Mouse (Mus musculus) layer of hippocampus, adult 8-10 months (tissue): ENCODE data around the gene Gm3488. TPM values are rescaled to one million over a fixed set of nuclear protein-coding genes. Genes with fewer than 3 reads are reported as not detected.
"Not testable (repeated sequence)": the region's sequence is repeated elsewhere in the genome, so short reads cannot be mapped to it uniquely, and the experiment has no call there.

Source experiments
- DNase-seq, 2 experiments: peaks; one replicate each; pipeline ENCODE4 v3.0.0; 2022; ENCODE audit warnings: low spot score in 2 of 2
- total RNA-seq, 4 experiments: library from RNA; stranded (reverse); gene quantifications; 2 replicates each; pipeline ENCODE4 v1.2.4; 2022

Gene Gm3488
- 1 to 10 TPM in 2 of 4 experiments, under 1 TPM in 1, not detected in 1; 0.70 to 2.0 (median 1.9) TPM for total RNA-seq

DNA sequence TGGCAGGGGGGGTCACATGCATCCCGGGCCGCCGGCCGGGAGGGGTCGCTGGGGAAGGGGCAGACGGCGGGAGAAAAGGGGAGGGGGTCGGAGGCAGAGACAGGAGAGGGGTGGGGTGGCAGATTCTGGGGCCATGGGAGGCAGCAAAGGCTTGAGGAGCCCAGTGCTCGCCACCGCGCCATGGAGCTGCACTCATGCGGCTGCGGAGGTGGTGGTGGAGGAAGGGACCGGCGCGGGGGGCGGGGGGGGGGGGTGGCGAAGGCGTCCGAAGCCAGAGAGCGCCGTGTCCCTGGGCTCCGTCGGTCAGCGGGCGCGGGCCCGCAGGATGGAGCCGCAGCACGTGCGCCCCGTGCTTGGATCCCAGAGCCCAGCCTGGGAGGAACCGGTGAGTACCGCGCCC lies at the start of gene Gm3488:
Gene Gm3488, plus strand, starts transcription at position 301 of the 400 bp plus-strand sequence.
- not testable (repeated sequence) for DNase-seq

DNA sequence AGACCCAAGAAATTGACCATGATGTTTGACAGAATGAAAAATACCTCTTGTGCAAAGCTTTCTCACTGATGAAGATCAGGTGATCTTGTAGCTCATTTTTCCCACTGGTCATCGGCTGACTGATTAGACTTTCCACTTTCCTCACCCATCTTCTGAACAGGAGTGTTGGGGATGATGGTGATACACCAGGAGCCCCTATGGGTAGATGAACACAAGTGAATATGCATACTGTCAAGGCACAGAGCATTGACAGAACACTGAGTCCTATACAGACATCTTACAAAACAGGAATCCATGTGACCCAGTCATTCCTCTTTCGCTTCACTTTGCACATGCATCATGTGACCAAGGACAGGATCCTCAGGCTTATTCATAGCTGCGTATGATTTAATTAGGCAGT lies 46.1 kb upstream of the Gm3488 start, which contains the start of gene Gm3194:
Gene Gm3194, minus strand, starts transcription at position 101 of the 400 bp plus-strand sequence.
- not testable (repeated sequence) for DNase-seq

DNA sequence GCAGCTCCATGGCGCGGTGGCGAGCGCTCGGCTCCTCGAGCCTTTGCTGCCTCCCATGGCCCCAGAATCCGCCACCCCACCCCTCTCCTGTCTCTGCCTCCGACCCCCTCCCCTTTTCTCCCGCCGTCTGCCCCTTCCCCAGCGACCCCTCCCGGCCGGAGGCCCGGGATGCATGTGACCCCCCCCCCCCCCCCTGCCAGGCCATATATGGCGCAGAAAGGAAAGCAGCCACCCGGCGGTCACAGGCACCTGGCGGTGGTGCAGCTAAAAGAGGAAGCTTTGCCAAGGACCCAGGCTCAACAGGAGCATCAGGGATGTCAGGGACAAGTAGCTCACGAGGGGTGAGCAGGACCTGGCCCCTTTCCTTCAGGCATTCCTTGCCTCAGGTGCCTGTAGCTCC lies 41.0 kb upstream of the Gm3488 start:
- DNase-seq = not testable (repeated sequence)

DNA sequence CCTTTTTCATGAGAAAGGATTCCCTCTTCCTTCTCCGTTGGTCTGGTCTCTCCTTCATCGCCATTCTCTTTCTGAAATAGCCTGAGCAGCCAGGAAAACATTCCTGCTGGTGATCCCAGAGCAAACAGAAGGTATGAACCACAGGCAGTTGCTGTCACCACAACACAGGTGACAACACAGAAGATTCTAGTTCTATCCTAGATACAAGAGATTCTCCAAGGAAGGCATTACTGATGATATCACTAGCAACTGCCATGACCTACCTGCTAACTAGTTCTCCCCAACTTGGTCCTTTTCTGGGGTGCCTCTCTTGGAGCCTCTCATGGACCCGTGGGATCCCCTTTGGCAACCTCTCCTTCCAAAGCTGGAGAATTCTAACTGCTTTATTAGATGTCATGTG lies 23.7 kb upstream of the Gm3488 start, which contains the start of gene Gm8246:
Gene Gm8246, minus strand, starts transcription at position 101 of the 400 bp plus-strand sequence.
- not testable (repeated sequence) for DNase-seq

DNA sequence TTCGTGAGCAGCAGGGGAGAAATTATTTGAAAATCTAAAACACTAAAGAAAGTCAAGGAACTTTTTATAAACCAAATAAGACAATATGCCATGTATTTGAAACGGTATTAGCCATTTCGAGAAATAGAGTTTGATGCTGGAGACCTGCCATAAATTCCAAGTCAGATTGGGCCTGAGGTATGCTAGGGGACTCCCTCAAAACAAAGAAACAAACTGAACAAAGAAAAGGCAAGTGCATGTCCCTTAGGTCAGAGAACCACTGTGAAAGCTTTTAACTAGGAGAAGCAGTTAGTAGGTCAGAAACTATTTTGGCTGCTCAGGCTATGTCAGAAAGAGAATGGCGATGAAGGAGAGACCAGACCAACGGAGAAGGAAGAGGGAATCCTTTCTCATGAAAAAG lies 17.6 kb upstream of the Gm3488 start, which contains the start of gene Gm3187:
Gene Gm3187, plus strand, starts transcription at position 301 of the 400 bp plus-strand sequence.
- DNase-seq = not testable (repeated sequence)

DNA sequence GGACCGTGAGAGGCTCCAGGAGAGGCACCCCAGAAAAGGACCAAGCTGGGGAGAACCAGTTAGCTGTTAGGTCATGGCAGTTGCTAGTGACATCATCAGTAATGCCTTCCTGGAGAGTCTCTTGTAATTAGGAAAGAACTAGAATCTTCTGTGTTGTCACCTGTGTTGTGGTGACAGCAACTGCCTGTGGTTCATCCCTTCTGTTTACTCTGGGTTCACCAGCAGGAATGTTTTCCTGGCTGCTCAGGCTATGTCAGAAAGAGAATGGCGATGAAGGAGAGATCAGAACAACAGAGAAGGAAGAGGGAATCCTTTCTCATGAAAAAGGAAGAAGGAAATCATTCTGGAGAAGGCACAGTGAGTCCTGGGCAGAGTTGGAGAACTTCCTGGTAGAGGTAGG lies 36.7 kb downstream of the Gm3488 start, which contains the start of gene Gm3532:
Gene Gm3532, plus strand, starts transcription at position 301 of the 400 bp plus-strand sequence.
- DNase-seq = not testable (repeated sequence)

Other genes starting within 250 kb of the Gm3488 start
- gene Gm3526, start 241.1 kb upstream of the Gm3488 start, total RNA-seq = under 1 TPM in 1 of 4 experiments, not detected in 3; 0.49 TPM
- not detected for gene Gm3542, start 166.7 kb upstream of the Gm3488 start, total RNA-seq
- gene Gm3500, start 112.6 kb upstream of the Gm3488 start, total RNA-seq = not detected
- 1 to 10 TPM; 4.2 to 5.2 (median 4.4) TPM for gene Gm3194, start 46.2 kb upstream of the Gm3488 start, total RNA-seq
- not detected for gene Gm8246, start 23.8 kb upstream of the Gm3488 start, total RNA-seq
- not detected for gene Gm3187, start 17.5 kb upstream of the Gm3488 start, total RNA-seq
- gene Gm3532, start 36.8 kb downstream of the Gm3488 start, total RNA-seq = not detected
- not detected for gene Gm8265, start 131.4 kb downstream of the Gm3488 start, total RNA-seq
- not detected for gene Gm9603, start 185.8 kb downstream of the Gm3488 start, total RNA-seq
- gene Gm3373, start 239.9 kb downstream of the Gm3488 start, total RNA-seq = 1 to 10 TPM in 1 of 4 experiments, under 1 TPM in 3; 0.35 to 1.9 (median 0.82) TPM